Mouse (Mus musculus) lung, postnatal 25 days (tissue): ENCODE measurements around the gene Zdhhc14.

Experiments
- DNase-seq: peaks from one replicate; pipeline ENCODE4 v3.0.0; 2022; ENCODE audit warnings: low spot score

Gene Zdhhc14

DNA sequence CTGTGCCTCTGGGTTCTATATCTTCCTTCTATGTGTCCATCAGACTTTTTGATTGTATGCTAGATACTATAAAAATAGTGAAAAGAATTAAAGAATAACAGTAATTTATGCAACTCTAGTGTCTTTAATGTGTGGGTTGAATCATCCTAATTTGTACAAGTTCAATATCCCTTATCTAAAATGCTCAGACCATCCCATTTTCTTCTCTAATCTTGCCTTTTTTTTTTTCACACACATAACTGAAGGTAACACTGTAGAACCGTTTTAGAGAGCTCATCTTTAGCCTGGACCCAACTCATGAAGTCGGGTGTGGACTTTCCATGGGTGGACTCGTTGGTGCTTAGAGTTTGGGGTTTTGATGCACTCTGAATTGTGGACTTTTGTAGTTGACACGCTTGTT is 12.6 kb downstream of the Zdhhc14 start:
- DNase-seq, result no peak

DNA sequence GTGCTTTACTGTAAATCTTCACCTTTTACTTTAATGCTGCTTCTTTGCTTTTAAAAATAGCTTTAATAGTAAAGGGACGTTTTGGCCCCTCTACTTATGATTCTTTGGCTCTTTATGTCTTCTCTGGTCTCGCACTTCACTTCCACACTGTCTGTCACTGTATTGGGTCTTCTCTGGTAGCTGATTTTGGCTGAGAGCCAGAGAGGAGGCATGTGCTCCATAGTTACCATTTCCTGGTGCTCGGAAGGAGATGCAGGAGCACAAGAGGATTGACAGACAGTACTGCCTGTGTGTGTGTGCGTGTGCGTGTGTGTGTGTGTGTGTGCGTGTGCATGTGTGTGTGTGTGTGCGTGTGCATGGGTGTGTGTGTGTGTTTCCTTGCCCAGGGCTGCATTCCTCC is 14.2 kb downstream of the Zdhhc14 start:
- no peak for DNase-seq

DNA sequence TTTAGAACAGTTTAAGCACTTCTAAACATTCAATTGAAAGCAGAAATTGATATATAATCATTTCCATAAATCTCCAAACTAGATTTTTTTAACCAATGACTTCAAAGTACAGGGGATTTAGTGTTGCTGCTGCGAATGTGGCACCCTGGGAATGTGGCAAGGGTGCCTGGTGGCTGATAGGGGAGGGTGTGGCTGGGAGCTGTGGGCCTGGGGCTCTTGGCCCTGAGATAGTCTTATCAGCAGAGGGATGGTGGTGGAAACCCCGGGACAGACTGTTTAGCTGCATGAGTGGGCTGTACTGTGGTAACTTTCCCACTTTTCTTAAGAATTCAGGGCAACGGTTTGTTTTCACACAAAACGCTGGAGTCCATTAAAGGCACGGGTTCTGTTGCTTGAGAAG is 14.6 kb downstream of the Zdhhc14 start:
- no peak for DNase-seq

DNA sequence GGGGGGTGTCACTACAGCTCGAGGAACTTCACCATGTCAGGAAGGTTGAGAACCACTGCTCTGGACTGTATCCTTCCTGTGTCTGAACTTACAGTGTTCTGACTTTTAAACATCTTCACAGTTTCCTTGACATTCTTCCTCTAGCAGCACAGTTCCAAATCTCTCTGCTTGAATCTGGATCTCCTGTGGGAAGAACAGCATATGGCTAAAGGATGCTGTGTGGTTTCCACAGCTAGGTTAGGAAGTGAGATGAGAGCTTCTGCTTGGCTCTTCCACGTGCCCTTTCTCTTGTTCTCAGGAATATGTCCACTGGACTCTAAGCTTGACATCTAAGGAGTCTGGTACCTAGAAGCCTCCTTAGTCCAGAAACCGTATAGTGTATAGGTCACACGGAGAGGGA is 15.7 kb downstream of the Zdhhc14 start:
- DNase-seq, result no peak

DNA sequence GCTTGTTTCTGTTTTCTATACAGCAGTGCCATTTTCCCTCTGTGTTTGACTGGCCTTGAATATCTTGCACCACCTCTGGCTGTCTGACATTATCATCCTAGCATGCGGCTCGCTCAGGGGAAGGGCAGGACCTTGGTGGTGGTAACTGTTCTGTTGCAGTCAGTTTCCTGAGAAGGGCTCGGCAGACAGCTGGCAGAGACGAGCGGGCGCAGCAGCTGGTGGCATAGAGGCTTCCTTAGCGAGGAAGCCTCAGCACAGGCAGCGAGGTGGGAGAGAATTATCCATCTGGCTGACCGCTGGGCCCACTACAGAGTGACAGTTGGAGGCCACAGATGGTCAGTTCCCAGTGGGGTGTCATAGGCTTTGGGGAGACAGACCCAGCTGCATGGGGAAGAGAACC is 18.2 kb downstream of the Zdhhc14 start:
- DNase-seq, result no peak

DNA sequence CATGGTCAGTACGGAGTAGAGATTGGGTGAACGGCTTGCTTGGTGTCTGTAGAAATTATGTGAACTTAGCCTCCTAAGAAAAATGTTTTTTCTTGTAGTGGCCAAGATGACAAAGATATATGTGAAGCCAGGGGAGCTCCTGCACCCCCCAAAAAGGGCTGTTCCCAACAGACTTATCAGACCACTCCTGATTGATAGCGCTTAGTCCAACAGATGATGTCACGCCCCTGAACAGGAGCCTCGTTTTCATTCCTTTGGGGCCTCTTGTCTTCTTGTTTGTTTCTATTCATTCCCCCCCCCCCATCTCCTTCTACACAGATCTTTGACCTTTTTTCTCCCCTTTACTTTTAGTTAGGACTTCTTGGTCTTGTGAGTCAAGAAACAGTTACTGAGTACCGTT is 19.4 kb downstream of the Zdhhc14 start:
- DNase-seq, result no peak

DNA sequence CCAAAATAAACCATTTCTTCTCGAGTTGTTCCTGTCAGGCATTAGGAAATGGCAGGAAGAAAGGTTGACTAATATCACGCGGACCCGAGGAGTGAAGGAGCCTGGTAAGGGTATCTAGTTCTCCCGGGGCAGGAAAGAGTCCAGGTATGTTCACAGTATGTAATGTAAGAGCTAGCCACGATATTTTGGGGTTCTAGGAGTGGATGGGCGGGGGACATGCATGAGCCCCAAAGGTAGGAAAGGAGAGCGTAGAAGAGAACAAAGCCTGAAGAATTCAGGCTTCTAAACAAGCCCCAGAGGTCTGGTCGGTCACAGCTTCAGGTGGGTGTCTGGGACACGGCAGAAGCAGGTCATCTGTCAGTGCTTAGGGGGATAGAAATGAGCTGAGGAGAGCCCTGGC is 27.1 kb downstream of the Zdhhc14 start:
- DNase-seq, result no peak

DNA sequence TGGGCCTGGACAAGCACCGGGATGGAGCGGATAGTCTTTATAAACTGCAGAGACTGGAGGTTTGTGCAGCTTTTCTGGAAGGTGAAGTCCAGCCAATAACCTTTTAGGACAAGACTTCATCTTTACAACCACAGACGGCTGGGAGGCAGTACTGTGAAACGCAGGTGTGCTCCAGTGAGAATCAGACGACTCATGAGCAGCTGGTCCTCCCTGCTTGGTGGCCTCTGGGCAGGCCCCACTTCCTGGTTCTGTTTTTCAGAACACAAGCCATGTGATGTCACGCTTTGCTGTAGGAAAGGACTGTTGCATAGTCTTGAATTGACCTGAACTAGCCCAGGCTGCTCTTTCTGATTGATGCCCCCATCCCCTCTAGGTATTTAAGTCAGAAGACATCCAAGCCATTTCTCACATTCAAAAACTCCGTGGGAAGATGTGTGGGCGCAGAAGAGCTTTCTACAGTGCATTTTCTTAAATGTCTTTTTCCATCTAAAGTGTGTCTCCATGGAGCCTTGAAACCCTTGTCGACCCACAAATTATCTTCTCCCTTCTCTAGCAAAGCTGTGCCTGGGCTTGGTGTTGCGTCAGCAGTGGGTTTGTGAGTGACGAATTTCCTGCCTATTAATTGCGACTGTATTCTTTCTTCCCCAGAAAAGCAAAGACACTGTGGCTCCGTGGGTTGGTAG is 27.7 kb downstream of the Zdhhc14 start:
- no peak for DNase-seq

DNA sequence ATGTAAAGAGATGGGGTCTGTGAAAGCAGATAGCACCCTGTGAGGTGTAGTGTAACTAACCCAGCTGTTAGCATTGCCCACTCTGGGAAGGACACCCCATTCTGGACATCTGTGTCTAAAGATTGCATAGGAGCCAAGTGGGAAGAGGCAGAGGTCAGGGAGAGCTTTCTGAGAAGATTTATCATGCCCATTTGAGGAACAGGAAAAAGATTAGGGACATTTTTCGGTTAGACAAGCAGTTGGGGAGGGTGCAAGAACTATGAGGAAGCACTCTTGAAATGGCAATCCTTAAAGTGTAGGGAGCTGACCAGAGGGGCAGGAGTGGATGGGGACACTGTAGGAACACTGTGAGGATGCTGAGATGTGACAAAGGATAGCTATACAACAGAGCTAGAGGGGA is 29.2 kb downstream of the Zdhhc14 start:
- no peak for DNase-seq

DNA sequence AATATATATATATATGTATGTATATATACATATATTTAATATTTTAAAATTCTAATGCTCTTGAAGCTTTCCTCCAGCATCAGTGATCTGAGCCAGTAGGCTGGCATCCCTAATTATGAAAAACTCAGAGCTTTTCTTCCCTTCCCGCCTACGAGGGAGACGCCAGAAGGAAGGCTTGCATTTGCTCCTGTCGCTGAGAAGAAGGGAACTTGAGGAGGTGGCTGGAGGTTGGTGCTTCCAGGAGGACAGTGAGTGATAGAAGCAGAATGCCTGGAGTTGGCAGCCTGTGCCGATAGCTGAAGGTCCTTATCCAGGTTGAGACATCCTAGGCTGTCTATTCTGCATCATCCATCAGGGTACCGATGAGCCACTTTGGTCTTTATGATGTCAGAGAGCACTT is 37.2 kb downstream of the Zdhhc14 start:
- no peak for DNase-seq

DNA sequence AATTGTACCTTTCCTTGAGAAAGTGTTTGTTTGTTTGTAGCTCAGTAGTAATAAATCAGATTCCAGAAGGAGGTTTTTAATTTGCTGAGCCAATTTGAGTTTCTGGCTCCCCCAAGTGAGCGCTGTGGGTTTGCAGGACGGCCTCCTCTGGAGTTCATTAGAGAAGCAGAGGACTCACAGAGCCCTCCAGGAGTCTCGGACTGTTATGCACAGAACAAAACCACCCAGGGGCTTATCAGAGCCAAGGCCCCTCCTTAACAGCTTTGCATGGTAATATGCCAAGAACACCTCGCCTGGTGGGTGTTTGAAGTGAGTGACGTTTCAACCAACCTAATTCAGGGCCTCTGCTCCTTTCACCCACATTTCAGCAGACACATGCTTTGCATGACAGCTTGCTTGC is 40.5 kb downstream of the Zdhhc14 start:
- no peak for DNase-seq

DNA sequence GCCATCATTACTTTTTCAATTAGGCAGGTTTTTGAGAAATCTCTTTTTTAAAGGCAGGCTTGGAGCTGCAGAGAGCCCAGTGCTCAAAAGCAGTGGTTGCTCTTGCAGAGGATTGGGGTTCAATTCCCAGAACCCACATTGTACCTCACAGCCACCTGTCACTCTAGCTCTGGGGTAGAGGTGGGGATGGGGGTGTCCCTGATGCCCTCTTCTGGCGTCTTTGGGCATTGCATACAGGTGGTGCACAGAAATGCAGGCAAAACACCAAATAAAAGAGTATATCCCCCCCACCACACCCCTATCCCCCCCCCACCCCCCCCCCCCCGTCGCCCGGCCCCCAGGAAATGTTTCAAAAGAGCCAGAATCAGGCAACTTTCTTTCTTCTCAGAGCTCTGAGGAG is 43.0 kb downstream of the Zdhhc14 start:
- no peak for DNase-seq

DNA sequence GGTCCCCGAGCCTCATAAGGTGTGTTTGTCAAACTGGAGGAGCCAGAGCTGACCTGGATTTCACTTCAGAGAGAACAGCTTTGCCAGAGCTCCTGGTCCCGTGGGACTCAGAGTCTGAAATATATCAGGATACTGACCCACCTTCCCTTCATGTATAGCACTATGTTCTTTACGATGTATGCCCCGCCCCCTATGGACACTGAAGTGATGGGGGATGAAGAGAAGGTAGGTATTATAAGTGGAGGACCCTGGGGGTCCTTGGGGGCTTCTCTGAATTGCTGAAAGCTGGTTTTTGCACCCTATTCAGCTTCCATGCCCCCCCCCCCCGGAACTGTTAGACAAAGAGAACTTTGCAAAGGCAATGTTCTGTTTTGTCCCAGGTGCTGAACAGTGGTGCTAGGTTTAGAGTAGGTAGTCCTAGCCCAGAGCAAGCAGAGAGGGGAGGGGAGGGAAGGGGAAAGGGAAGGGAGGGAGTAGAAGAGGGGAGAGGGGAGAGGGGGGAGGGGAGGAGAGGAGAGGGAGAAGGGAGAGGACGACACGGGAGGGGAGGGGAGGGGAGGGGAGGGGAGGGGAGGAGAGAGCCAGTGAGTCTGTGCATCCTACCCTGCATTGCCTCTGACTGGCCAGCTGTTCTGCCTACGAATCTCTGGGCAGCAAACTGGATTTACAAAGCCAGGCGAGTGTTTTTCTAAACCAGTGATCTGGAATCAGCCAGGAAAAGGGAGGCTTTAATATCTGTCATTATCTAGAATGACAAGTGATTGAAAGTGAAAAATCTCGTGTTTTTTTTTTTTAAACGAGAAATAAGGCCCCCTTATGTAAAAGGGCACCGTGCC is 44.1 kb downstream of the Zdhhc14 start:
- DNase-seq, result no peak

DNA sequence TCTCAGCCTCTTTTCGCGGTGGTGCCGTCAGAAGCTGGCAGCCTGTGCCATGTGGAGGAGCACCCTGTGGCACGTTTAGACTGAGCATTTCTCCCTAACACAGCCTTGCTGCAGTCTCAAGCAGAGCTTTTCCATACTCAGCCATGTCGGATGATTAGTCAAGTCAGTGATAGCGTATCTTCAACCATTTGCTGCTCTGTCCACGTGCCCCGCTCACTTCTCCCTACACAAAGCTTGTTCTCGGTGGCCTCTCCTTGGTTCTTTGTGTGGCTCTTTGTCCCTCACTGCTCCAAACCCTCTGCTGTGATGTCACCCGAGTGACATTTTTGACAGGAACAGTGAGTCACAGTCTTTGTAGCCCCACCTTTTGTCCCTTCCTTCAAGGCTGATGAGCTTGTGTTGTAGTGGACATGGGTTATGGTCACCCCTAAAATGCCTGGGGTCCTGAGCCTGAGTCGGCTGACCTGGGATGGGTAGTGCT is 44.8 kb downstream of the Zdhhc14 start:
- DNase-seq, result no peak

DNA sequence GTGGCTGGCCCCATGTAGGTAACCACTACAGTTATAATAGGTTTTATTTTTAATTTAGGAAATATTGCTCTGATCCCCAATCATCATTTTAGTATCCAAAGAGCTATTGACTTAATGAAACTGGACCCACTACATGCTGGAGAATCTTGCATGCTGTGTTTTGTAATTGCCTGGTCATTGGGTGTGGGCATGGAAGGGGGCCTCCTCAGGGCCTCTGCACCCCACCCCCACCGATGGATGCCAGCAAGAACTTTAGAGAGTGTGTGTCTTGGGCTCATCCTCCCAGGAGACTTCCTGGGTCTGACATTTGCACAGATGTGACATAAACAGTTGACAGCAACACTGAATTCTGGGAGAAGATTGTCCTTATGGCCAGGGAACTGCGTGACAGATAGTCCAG is 49.8 kb downstream of the Zdhhc14 start:
- no peak for DNase-seq

DNA sequence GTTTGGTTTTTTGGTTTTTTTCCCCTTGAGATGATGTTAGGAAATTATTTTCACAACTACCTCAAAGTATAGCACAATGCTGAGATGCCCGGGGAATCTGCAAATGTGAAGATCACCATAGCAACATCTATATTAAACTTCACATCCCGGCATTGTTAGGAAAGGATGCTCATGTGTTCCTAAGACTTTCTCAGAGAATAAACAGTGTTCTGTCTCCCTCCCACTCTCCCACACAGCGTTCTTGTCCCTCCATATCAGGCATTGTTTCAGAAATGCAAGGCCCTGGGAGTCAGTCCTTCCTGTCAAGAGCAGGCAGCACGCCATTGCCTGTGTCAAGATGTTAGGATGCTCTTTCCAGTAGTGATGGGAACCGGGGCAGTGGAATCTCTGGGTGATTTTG is 51.7 kb downstream of the Zdhhc14 start:
- no peak for DNase-seq

DNA sequence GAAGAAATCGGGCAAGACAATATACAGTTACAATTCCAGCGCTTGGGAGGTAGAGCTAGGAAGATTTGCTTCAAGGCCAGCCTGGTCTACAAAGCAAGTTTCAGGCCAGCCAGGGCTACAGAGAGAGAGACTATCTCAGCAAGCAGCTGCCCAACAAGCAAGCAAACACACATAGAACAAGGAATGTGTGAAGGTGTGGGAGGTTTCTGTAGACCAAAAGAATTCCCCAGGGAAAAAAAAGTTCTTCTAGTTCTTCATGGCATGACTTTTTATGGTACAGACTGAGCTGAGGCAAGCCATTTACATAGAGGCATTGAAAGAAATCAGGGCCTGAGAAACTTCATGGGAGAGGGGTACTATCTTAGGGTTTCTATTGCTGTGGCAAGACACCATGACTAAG is 52.7 kb downstream of the Zdhhc14 start:
- no peak for DNase-seq

DNA sequence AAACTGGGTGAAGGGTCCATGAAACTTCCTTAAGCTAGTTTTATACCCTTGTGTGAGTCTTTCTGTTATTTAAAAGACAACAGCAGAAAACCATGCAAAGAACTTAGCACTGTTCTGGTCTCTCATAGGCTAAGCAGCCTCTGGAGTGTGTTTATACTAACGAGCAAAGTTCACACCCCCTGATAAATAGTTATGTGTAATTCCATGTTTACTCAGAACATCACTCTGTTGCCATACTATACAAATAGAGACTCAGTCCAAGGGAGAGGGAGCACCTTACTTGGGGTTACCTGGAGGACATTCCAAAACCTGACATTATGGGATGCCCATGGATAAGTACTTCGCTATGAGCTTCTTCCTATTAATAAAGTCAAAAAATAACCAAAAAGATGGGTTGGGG is 56.2 kb downstream of the Zdhhc14 start:
- no peak for DNase-seq

DNA sequence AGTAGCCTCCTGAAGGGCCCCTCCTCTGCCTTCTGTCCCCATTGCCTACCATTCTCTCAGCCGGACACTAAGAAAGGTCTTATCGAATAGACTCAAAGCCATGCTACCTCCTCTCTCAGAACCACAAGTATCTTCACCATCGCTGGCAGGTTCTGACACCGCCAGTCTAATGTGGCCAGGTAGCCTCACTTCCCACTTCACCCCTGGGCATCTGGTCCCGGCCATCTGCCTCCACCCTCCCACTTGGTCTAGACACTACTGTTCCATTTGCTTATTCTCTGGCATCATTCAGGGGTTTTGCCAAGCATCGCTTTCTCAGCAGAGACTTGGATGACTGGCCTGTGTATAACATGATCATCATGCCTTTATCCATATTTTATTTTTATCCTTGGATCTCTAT is 57.1 kb downstream of the Zdhhc14 start:
- no peak for DNase-seq

DNA sequence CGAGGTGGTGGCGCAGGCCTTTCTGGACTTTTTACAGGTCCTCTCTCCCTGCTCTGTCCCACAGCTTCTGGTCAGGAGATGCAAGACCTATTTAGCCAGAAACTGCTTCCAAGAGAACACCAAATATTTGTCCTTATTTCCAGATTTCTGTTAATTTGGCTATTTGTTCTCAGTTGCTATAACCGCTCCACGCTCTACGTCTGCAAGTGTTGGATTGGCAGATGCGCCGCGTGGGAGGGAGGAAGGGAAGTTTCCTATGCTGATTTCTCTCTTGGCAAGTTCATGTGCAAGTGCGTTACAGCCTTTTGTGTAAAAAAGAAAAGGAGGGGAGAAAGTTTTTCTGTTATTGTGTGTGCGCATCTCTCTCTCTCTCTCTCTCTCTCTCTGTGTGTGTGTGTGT is 58.1 kb downstream of the Zdhhc14 start:
- no peak for DNase-seq

DNA sequence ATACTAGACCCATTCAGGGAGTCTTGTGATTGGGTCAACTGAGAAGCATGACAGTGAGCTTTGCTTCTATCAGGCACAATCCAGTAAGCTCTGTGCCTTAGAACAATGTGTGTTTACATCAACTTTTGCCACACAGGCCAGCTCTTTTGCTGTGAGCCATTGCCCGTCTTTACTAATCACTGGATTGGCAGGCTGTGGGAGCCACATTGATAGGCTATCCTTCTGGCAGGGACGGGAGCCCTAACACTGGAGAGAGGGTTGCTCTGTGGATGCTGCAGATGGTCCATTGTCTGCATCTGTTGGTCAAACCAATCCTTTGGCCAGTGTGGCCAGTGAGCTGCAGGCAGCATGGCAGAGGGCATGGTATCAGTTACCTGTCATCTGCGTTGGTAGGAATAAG is 58.8 kb downstream of the Zdhhc14 start:
- no peak for DNase-seq

DNA sequence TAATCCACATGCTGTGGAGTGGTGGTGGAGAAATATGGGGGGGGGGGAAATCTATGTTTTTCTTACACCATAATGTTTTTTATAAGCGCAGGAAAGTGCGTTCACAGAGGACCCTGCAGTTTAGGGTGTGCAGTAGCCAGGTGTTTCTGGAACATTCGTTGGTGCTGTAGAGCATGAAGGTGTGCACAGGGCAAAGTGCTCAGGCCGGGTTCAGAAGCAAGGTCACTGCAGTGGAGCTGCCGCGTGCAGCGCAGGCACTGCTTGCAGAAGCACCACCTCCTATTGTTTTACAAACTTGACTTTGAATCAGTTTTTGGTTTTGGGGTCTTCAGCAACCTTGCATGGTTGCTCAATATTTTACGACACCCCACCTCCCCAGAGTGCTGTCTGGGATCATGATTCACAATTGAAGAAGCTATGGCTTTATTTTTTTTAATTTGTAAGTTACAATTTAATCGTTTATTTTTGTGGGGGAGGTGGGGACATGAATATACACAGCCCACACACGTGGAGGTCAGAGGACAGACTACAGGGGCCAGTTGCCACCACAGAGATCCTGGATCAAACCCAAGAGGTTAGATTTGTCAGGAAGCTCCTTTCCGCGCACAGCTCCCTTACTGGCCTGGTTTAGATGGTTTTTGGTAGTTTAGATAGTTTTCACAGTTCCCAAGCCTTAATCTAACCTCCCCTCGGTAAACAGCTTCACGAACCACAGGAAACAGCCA is 59.8 kb downstream of the Zdhhc14 start:
- DNase-seq, result no peak

DNA sequence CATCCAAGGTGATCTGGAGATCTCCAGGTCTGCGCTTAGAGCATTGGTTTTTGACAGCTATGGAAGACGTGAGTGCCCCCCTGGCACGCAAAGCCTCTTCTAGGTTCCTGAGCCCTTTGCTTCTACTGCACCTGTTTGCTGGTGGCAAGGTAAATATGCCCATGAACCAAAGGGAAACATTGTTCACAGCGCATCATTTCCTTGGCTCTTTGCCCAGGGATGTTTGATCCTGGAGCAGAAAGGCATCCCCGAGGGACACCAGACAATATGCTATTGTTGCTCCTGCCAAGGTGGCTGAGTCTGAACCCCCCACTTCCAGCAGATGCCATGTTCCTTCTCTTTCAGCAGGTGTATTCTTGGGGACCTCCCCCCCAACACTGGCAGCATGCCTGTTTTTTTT is 61.2 kb downstream of the Zdhhc14 start:
- no peak for DNase-seq
